Mouse (Mus musculus) lung, adult 18-20 months (tissue): ENCODE measurements around the gene Akna.

Source experiments
- DNase-seq, 2 experiments: peaks; one replicate each; pipeline ENCODE4 v3.0.0; 2022; ENCODE audit warnings: mixed read lengths in 2 of 2

Akna gene

DNA sequence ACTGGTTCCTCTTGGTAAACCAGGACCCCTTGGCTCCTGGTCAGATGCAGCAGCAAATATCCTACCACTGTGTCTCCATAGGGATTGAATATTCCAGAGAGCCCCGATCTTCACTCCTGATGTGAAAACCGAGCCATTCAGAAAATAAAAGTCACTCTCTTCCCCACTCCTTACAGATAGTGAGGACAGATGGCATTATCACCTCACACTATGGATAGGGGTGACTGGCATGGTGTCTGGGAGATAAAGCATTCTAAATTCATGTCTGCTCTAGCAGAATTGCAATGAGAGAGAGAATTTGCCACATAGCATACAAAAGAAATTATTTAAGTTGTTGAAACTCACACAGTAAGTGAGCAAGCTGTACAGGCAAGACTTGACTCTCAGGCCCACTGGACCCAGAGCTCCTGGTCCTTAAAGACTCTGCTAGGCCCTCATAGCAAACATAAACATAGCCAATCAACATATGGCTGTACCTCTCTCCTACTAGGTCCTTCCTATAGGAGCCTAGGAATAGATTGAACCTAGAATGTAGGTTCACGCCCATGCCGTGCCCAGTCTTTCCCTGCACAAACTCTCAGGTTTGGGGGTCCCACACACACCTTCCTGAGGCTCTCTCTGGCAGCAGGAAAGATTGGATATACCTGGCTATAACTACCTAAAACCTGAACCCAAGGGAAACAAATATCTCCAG lies 20.3 kb downstream of the Akna start:
- no peak for DNase-seq

DNA sequence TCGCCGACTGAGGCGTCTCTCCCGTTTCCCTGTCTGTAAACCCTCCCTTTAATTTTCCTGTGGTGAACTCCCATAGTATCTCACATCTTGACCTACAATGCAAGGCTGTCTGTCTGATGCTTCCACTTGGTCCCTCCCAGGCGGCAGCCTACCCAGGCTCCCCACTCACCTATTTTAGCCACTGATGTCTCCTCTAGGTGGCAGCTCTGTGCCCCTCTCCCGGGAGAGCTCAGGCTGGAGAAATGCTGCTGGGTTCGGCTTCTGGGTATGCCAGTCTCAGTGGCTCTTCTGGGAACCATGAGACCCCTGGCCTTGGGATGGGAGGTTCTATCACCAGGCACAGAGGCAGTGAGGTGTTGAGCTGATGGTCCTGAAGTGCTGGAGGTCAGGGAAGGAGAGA lies 25.7 kb downstream of the Akna start:
- no peak for DNase-seq

DNA sequence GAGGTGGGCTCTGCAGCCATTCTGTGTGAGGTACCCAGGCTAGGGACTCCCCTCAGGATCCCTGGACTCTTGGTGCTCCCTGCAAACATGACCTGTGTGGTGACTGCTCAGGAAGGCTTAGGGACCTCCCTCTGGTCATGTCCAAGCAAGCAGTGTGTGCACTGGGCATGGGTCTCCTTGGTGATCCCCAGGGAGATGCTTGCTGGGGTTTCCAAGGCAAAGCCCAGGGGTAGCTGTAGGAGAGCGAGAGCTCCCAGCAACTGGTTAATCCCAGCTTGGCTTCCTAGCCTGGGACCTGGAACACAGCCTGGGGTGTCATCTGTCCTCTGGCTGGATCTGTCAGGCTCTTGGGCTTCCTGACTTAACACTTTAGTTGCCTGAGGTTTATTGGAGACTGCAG lies 27.8 kb downstream of the Akna start:
- no peak for DNase-seq

DNA sequence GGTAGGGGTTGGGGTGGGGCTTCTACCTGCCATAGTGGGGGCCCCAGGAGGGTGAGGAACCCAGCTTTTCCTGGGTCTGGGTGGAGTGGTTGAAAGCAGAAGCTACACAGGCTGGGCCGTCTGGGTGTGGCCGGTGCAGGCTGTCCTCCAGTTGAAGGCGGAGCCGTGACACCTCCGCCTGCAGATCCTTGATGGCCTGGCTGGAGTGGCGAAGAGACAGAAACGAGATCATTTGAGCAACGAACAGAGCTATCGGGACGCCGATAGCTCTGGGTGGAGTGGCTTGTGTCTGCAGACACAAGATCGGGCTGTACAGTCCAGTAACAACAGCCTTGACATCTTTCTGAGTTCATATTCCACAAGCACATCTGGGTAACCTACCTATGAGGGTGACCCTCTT lies 28.8 kb downstream of the Akna start:
- no peak for DNase-seq

DNA sequence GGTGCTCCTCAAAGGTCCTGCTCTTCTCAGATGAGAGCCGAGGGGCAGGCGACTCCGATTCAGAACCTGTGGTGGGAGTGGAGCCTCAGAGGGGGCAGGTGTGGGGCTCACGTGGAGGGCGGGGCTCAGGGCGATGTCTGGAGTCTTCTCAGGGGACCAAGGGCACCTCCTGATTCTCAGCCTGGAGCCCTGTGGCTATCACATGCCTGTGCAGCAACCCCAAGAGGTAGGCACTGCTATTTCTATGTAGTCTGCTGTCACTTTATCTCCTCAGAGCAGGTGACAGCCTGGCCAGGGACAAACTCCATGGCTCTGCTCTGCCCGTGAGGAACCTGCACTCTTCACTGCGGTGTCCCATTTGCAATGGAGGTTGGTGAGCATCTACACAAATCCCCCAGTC lies 29.8 kb downstream of the Akna start:
- no peak for DNase-seq

DNA sequence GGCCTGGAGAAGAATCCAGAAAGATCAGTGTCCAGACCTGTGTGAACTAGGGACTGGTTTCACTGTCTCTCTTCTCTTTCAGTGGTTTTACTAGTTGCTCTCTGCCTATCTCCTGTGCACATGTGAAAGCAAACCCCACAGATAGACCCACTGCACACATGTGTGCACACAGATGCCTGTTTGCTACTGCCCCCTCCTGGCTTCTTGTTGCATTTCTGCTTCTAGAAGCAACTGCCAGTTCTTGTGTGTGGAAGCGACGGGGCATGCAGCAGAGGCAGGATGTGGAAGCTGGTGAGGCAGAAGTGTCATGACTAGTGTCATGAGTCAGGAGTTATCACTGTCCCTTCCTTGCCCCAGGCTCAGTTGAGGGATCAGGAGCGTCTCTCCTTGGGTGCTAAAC lies 31.3 kb downstream of the Akna start:
- peak in 1 of 2 experiments; percentile 33 for DNase-seq

DNA sequence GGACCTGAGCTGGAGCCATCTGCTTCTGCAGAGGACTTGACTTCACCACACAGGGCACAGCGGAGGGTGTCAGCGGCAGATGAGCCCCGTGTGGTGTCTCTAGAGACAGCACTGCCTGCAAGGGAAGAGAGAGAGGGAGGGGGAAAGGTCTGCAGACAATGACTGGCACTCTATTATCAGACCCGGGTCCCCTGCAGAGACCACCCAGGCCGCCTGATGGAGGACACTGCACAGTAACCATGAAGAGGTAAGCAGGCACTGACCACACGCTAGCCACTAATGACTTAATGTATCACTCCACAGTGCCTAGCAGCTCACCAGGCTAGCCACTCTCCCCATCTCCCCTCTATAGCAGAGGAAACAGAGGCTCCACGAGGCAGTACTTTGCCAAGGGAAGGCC lies 32.3 kb downstream of the Akna start:
- DNase-seq, result no peak

DNA sequence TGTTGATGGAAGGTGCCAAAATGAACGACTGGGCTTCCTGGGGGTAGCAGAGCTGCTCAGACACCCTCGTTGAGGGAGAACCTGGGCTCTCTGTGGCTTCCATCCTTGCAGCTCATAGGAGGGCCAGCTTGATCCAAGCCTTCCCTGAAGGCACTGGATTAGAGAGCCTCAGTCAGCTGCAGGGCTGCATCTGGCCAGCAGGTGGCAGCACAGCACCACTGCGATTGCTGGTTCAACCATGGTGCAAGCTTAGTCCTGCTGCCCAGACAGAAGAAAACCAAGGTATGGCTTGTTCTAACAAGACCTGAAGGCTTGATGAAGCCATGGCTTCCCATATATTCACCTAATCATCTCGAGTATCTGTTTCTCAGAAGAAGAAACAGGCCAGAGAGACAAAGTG lies 34.6 kb downstream of the Akna start:
- peak; percentile 81 to 83 for DNase-seq

DNA sequence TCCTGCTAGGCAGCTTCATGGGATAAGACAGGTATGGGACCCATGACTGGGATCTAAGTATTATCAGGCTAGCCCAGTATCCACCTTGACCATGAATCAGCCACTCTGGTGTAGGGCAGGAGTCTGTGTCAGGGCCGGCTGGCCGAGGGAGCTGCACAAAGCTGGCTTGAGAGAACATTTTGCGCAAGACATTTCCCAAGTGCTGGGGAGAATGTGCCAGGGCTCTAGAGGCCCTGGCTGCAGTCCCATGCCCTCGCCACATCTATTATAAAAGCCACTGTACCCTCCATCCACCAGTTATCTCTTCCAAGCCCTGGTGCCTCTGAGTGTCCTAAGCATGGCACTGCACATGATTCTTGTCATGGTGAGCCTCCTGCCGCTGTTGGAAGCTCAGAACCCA lies 41.0 kb downstream of the Akna start, which contains the start of gene Orm2:
Gene Orm2 (plus strand): TSS at position 300 of the 400 bp plus-strand sequence.
- peak; percentile 50 to 65 for DNase-seq

DNA sequence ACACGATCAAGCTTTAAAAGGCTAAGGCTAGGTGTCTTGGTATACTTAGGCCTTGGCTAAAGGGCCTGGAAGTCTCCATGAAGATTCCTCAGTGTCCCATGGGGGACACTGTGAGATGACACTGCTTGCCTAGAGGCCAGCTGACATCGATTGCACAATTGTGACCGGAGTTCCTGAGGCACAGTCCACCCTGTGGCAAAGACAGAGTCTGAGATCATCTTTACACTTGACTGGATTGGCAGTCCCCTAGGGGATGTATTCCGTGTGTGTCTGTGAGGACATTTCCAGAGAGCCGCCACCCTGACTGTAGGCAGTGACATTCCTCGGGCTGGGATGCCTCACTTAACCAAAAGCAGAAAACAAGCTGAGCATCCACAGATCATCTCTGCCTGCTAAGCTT lies 43.3 kb downstream of the Akna start:
- no peak for DNase-seq

DNA sequence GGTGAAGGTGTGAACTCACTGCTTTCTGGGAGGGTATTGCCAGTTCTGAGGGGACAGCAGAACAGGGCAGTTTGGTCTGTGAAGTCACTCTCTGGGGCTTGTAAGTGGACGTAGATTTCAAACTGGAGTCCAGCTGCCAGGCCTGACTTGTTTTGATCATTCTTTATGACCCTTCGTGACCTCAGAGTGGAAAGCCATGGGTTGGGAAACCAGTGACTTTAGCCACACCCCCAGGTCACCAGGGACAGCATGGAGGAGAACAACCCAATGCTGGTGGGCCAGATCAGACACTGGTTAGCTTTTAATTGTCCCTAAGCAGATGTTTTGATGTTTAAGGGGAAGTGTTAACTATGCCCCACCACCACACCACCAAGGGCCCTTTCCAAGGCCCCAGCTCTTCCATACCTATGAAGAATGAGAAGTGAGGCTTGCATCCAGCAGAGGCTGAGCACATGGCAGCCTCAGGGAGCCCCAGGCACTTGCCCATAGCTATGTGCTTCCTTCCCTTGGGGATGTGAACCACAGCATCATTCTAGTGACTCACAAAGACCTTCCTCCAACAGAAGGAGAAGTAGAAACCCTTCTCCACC lies 46.1 kb downstream of the Akna start:
- peak; percentile 50 to 55 for DNase-seq

DNA sequence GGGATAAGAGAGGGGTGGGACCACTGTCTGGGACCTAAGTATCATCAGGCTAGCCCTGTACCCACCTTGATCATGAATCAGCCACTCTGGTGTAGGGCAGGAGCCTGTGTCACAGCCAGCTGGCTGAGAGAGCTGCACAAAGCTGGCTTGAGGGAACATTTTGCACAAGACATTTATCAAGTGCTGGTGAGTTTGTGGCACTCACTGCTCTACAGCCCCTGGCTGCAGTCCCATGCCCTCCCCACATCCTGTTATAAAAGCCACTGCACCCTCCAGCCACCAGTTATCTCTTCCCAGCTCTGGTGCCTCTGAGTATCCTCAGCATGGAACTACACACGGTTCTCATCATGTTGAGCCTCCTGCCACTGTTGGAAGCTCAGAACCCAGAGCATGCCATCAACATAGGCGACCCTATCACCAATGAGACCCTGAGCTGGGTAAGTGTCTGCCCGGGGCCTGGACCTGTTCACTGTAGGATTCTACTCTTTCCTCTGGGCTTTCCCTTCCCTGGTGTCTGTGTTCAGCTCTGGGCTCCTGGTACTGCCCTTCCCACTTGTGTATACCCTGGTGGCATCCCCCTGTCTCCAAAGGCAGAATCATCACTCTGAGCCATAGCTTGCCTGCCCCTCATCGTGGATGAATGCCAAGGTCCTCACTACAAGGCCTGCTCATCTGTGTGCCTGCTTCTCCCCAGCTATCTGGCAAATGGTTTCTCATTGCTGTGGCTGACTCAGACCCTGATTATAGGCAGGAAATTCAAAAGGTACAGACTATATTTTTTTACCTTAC lies 47.1 kb downstream of the Akna start, which contains the start of gene Orm3:
Gene Orm3 (plus strand): TSS at position 286 of the 789 bp plus-strand sequence.
- peak in 1 of 2 experiments; percentile 29 for DNase-seq

DNA sequence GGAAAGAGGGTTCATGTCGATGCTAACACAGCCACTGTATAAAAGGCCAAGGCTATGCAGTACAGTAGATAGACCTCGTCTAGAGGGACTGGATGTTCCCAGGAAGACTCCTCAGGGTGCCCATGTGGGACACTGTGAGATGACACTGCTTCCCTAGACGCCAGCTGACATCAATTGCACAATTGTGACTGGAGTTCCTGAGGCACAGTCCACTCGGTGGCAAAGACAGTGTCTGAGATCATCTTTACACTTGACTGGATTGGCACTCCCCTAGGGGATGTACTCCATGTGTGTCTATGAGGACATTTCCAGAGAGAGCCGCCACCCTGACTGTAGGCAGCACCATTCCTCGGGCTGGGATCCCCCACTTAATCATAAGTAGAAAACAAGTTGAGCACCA lies 54.6 kb downstream of the Akna start:
- no peak for DNase-seq

DNA sequence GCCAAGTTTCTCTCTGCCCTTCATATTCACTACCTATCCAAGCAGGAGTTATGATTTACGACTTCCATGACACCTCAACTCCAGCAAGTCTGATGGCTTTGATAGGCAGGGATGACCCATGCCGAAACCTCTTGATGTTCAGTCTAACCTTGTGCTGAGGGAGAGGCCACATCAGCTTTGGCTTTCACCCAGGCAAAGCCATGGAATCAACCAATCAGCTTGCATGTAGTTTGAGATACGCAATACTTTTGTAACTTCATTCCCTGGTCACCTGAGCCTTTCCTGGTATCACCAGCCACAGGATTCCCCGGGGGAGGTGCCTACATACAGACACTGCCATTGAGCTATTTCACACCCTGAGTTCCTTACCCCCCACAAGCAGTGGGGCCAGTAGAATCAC lies 56.5 kb downstream of the Akna start:
- no peak for DNase-seq

DNA sequence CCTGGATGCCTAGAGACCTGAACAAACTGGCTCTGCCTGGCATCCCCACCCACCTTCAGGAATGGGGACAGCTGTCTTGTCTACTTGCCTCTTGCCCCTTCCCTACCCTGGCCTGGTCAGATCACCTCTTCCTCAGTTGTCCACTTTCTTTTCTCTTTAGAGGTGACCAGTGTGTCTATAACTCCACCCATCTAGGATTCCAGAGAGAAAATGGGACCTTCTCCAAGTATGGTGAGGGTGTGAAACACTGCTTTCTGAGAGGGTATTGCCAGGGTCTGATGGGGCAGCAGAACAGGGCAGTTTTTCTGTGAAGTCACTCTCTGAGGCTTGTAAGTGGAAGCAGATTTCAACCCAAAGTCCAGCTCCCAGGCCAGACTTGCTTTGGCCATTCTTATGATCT lies 57.9 kb downstream of the Akna start:
- no peak for DNase-seq

DNA sequence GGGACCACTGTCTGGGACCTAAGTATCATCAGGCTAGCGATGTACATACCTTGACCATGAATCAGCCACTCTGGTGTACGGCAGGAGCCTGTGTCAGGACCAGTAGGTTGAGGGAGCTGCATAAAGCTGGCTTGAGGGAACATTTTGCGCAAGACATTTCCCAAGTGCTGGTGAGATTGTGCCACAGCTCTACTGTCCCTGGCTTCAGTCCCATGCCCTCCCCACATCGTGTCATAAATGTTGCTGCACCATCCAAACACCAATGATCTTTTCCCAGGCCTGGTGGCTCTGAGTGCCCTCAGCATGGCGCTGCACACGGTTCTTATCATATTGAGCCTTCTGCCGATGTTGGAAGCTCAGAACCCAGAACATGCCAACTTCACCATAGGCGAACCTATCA lies 58.9 kb downstream of the Akna start, which contains the start of gene Orm1:
Gene Orm1 (plus strand): TSS at position 266 of the 400 bp plus-strand sequence.
- peak; percentile 49 to 76 for DNase-seq

DNA sequence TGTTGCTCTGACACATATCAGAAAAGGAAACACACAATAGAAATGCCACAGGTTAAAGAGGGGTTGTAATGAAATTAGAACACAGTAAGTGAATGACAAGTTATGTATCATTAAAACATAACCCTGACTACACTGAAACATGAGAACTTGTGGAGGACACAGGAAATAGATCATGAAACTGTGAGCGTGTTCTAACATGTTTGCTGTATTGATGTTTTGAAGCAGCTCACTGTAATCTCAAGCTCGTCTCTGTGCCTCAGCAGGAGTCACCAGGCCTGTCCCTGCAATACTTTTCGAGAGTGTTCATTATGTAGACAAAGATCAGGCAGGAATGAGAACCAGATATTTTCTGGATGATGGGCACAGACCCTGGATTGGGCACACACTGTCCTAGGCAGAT lies 59.5 kb downstream of the Akna start:
- DNase-seq, result no peak

DNA sequence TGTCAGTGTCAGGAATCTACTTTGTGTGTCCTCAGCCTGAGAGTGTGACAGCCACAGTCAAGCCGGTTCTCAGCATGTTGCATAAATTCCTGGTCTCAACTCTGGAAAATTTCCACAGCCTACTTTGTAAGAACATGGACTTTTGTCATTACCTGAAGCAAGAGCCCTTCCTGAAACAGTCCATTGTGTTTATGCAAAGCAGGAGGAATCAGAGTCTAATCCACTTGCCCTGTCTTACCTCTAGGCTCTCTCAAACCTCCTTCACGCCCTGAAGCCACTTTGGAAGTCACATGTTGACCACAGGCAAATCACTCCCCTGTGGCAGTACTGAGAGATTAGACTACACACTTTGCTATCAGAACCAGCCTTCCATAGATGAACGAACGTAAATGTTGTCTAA lies 60.7 kb downstream of the Akna start:
- no peak for DNase-seq

DNA sequence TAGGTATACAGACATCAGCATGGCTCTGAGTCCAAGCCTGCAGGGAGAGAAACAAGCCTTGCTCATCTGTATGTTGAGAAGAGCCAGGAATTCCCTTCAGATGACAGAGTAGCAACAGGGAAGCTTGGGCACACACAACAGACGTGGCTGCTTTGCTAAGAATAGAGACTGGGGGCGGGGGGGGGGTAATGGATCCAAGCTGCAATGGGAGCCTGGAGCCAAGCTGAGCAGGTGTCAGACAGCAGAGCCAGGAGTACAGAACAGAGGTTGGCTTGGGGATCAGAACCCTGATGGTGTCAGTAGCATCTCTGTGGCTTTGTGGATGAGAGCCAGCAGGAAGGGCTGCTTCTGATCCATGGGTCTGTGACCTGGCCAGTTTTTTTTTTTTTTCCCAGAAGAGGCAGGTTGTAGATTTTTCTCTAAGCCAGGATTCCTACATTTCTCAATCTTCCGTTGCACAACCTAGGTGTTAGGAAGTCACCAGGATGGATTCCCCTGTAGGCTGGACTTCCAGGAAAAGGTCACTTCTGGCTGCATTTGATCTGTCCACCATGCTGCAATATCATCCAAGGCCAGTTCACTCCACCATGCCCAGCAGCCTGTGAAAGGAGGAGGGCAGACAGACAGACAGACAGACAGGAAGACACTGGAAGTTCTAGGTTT lies 64.6 kb downstream of the Akna start:
- no peak for DNase-seq

DNA sequence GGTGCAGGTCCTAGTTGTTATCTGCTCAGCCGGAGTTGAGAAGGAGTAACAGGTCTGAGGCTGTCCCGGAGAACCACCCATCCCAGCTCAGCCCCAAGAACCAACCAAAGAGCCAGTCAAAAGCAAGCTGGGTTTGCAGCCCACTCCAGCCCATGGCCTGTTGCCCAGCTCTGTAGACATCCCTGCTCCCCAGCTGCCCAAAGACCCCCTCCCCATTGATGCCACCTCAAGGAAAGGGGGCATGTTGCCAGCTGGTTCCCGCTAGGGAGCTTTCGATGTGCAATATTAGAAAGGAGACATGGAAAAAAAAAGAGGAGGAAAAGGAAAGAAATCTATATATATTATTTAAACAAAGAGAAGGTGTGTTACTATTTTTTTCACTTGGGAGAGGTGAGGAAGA lies 69.8 kb downstream of the Akna start:
- no peak for DNase-seq

DNA sequence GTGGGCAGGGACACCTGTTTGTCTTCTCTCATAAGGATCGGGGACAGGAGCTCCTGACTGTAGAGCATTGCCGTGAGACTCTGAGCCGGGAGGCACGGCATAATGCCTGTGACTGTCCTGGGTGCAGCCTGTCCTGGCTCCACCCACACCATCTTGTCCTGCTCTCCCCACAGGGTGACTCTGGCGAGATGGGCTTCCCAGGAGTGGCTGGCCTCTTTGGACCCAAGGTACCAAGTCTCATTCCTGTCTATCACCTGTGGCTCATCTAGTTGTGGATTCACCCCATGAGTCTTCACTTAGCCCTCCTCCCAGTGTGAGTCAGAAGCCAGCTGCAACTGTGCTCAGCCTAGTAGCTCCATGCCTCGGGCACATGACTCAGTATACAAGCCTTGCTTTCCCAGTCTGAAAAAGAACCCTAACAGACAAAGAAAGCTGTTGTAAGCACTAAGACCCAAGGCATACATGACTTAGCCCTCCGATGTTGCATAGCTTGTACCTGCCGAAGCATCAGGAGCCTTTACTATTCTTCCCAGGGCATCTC lies 79.8 kb downstream of the Akna start:
- DNase-seq, result no peak

DNA sequence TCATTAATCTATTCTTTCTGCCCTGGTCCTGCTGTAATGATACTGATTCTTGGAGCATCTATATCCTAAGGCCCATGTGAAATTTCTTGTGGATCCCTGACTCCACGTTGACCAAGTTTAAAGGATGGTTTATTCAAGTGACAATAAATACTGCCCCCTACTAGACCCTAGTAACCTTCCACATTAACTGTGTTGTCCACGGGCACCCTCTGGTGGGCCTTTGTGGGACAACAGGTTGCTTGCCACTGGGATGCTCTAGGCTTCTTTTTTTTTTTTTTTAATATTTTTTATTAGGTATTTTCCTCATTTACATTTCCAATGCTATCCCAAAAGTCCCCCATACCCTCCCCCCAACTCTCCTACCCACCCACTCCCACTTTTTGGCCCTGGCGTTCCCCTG lies 83.6 kb downstream of the Akna start:
- peak; percentile 28 to 40 for DNase-seq
